Mouse (Mus musculus): Measurements from ENCODE around the gene Ptf1a. TPM values are rescaled to one million over a fixed set of nuclear protein-coding genes. Genes with fewer than 3 reads are reported as not detected.

Ptf1a gene
- total RNA-seq (2014; fragmentation: Nextera tagmentation) (not detected in 2 replicates), total RNA-seq (2017) (not detected in 2 replicates), polyA plus RNA-seq (2012) (not detected in 2 replicates)

DNA sequence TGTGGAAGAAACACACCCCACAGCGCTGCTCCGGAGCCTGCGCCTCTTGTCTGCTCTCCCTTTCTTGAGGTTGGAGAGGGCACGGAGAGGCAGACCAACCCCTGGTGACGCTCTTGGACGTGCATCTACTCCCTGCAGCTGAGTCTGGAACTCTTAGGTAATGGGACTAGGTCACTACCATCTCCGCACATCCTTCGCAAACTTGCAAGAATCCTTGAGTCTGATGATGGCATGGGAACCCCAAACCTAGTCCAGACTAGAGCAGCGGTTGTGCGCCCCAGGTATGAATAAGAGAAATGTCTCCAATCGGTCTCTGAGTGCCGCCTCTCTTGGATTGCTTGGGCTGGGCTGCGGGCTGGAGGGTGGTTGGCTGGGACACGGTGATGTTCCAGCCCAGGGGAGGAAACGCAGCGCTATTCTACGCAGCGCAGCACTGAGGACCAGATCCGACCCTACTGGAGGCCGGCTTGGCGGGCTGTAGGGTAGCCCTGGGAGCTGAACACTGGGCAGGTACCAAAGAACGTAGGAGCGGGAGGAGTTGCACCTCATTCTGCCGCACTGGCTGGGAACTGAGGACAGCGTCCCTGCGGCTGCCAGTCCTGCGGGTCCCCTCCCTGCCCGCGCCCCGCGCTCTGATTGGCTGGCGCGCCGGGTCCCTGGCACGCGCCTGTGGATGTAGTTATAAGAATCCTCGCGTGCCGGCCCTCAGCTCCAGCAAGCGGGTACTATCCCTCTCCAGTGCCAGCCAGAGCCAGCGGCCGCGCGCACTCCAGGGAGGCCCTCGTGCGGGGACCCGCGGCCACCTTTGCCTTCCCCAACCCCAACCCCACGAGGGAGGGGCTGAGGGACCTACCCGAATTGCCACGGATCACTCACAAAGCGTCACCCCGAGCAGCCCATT, at the start of gene Ptf1a:
Gene Ptf1a (plus strand): TSS at position 733 of the 901 bp plus-strand sequence.
- H3K27me3 ChIP-seq (ENCODE audit: insufficient read depth, low read length), result peaks cover 19% of the 10 kb centered on the region; the same call in 1 of the 2 replicates
- no peak for TF ChIP-seq POLR2AphosphoS5 (IDR thresholded peaks at IDR 0.05; ENCODE audit: insufficient replicate concordance, low read depth, low read length)
- no peak for ATAC-seq (ENCODE audit: extremely low read depth, insufficient number of reproducible peaks, low FRiP score, poor library complexity, severe bottlenecking)
- H3K4me3 ChIP-seq (ENCODE audit: low read depth, low read length), result no peak within 1 kb of the TSS
- H3K4me1 ChIP-seq (ENCODE audit: insufficient read depth, low read depth, low read length), result no peaks in the 10 kb centered on the region
- DNase-seq (ENCODE audit: low spot score), result no peak
- H3K36me3 ChIP-seq (replicated peaks), result no peaks in the 10 kb centered on the region
- peaks cover 5% of the 10 kb centered on the region; the same call in 1 of the 2 replicates for H3K9me3 ChIP-seq (replicated peaks)

DNA sequence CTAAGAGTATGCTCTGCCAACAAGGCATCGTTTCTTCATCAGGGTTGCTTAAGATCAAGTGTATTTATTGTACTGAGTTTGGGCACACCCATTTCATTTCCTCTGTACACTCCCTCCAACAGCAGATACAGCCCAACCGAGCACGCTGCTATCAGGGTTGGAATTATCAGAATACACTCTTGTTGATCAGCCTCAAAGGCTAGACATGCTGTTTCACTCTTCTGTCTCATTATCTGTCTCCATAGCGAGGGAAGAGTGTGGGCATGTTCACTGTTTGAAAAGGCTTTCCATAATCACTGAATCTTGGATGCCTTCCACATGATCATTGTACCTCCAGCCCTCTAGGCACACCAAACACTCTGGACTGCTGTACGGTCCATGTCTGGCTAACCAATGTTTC, 40.1 kb upstream of the Ptf1a start:
- DNase-seq (ENCODE audit: low spot score), result no peak
- ATAC-seq (ENCODE audit: extremely low read depth, insufficient number of reproducible peaks, low FRiP score, poor library complexity, severe bottlenecking), result no peak

DNA sequence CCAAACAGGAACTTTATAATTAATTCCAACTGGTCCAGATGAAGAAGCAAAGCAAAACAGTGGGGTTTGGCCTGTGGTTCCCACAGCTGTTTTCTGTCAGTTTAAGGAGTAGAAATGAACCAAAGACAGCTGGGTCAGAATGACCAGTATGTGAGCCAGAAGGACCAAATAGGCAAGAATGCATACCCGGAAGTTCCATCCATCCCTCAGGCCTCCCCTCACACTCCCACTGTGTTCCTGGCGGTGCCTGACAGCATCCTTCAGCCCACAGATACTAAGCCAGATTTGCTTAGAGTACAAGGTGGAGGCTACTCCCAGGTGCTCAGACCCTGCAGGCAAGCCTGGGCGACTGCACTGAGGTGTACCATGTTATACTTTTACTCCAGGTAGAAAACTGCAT, 38.9 kb upstream of the Ptf1a start:
- no peaks in the 10 kb centered on the region for H3K9me3 ChIP-seq (replicated peaks)

More for the DNA sequence above, 40.1 kb upstream of the Ptf1a start:
- H3K27me3 ChIP-seq (ENCODE audit: insufficient read depth, low read length), result no peaks in the 10 kb centered on the region
- H3K9me3 ChIP-seq (replicated peaks), result no peaks in the 10 kb centered on the region
- H3K4me3 ChIP-seq (ENCODE audit: low read depth, low read length), result no peak overlapping the region
- H3K4me1 ChIP-seq (ENCODE audit: insufficient read depth, low read depth, low read length), result no peaks in the 10 kb centered on the region
- TF ChIP-seq CTCF (IDR thresholded peaks at IDR 0.05; ENCODE audit: low read depth, low read length) (no peak), GATA2 (IDR thresholded peaks at IDR 0.05; ENCODE audit: borderline replicate concordance, low read depth, low read length) (no peak), POLR2AphosphoS5 (IDR thresholded peaks at IDR 0.05; ENCODE audit: insufficient replicate concordance, low read depth, low read length) (no peak), TAL1 (conservative IDR thresholded peaks at IDR 0.05; ENCODE audit: low read depth, low read length) (no peak), GATA1 (IDR thresholded peaks at IDR 0.05; ENCODE audit: borderline replicate concordance, low read length) (no peak)
- H3K36me3 ChIP-seq (replicated peaks), result no peaks in the 10 kb centered on the region

DNA sequence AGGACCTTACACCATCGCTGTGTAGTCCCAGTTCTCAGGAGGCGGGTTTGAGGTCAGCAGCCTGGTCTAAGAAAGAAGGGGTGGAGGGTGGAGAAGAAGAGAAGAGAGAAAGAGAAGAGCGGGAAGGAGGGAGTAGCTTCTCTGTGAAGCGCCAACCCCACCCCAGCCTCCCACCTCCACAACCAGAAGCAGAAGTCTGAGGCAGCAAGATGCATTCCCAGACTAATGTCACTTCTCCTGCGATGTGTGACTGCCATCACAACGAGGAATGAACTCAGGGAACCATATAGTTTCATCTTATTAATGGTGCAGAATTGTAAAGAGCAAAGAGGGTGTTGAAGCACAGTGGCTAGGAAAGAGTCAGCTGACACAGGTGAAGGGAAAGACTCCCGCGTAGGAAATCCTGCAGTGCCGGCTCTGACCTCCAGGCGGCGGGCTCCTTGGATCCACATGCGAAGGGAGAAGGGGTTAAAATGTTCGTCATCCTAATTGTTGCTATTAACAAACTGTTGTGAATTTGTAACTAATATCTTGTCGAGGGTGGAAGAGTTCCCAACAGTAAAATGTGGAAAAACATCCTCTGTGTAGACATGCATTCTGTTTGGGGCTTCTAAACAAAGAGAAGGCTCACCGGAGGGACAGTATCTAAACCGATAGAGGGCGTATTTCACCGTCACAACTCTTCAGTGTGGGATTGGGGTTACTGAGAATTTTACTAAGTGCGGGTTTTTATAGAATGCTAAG, 31.1 kb upstream of the Ptf1a start:
- Histone ChIP-seq H3K27me3 (ENCODE audit: insufficient read depth, low read length) (no peaks in the 10 kb centered on the region), H3K4me1 (ENCODE audit: insufficient read depth, low read depth, low read length) (no peaks in the 10 kb centered on the region), H3K4me3 (ENCODE audit: low read depth, low read length) (no peak overlapping the region), H3K36me3 (replicated peaks) (no peaks in the 10 kb centered on the region), H3K9me3 (replicated peaks) (no peaks in the 10 kb centered on the region)
- ATAC-seq (ENCODE audit: extremely low read depth, insufficient number of reproducible peaks, low FRiP score, poor library complexity, severe bottlenecking), result no peak
- no peak for DNase-seq (ENCODE audit: low spot score)
- no peak for TF ChIP-seq GATA2 (IDR thresholded peaks at IDR 0.05; ENCODE audit: borderline replicate concordance, low read depth, low read length)
- no peak for TF ChIP-seq POLR2AphosphoS5 (IDR thresholded peaks at IDR 0.05; ENCODE audit: insufficient replicate concordance, low read depth, low read length)
- TF ChIP-seq GATA1 (IDR thresholded peaks at IDR 0.05; ENCODE audit: borderline replicate concordance, low read length), result no peak
- no peak for TF ChIP-seq CTCF (IDR thresholded peaks at IDR 0.05; ENCODE audit: low read depth, low read length)
- no peak for TF ChIP-seq TAL1 (conservative IDR thresholded peaks at IDR 0.05; ENCODE audit: low read depth, low read length)

More for the DNA sequence above, 38.9 kb upstream of the Ptf1a start:
- Histone ChIP-seq H3K36me3 (replicated peaks) (no peaks in the 10 kb centered on the region), H3K4me1 (ENCODE audit: insufficient read depth, low read depth, low read length) (no peaks in the 10 kb centered on the region), H3K27me3 (ENCODE audit: insufficient read depth, low read length) (no peaks in the 10 kb centered on the region), H3K4me3 (ENCODE audit: low read depth, low read length) (no peak overlapping the region)
- DNase-seq (ENCODE audit: low spot score) (no peak), ATAC-seq (ENCODE audit: extremely low read depth, insufficient number of reproducible peaks, low FRiP score, poor library complexity, severe bottlenecking) (no peak)
- TF ChIP-seq POLR2AphosphoS5 (IDR thresholded peaks at IDR 0.05; ENCODE audit: insufficient replicate concordance, low read depth, low read length) (no peak), TAL1 (conservative IDR thresholded peaks at IDR 0.05; ENCODE audit: low read depth, low read length) (no peak), GATA2 (IDR thresholded peaks at IDR 0.05; ENCODE audit: borderline replicate concordance, low read depth, low read length) (no peak)

DNA sequence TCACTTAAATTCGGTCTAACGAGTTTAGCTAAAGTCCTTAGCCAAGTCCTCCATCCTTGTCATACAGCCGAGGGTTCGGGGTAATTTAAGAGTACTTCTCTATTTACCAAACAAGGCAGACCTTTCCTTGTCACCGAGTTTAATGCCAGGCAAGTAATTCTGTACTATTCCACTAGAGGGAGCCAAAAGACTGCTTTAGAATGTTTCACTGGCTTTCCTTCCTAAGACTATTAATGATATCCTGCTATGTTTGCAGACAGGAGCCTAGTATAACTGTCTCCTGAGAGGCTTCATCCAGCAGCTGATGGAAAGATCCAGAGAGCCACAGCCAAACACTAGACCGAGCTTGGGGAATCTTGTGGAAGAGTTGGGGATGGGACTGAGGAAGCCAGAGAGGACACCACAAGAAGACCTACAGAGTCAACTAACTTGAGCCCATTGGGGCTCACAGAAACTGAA, 30.4 kb upstream of the Ptf1a start:
- Histone ChIP-seq H3K9me3 (replicated peaks) (no peaks in the 10 kb centered on the region), H3K36me3 (replicated peaks) (no peaks in the 10 kb centered on the region), H3K27me3 (ENCODE audit: insufficient read depth, low read length) (no peaks in the 10 kb centered on the region), H3K4me3 (ENCODE audit: low read depth, low read length) (no peak overlapping the region), H3K4me1 (ENCODE audit: insufficient read depth, low read depth, low read length) (no peaks in the 10 kb centered on the region)
- TF ChIP-seq CTCF (IDR thresholded peaks at IDR 0.05; ENCODE audit: low read depth, low read length), result peak; percentile 75; the same call in 1 of the 2 replicates
- TF ChIP-seq GATA2 (IDR thresholded peaks at IDR 0.05; ENCODE audit: borderline replicate concordance, low read depth, low read length), result no peak
- DNase-seq (ENCODE audit: low spot score) (peak; percentile 31), ATAC-seq (ENCODE audit: extremely low read depth, insufficient number of reproducible peaks, low FRiP score, poor library complexity, severe bottlenecking) (no peak)

DNA sequence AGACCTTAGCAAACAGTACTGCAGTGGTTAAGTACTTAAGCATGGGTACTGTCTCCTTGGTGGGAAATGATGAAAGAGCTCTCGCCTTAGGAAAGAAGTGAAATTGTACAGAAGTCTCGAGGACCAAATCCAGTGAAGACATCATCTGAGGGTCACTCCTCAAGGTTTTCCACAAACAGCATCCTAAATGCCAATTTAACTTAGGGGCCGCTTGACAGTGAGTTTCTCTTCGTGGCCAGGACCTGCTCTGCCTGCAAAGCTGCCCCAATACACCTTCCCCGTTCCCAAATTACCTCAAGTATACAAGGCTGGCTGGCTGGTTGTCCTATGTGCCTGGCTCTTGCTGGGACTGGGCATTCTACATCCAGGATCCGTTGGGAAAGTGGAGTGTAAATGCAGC, 29.4 kb upstream of the Ptf1a start:
- Histone ChIP-seq H3K4me3 (ENCODE audit: low read depth, low read length) (no peak overlapping the region), H3K27me3 (ENCODE audit: insufficient read depth, low read length) (no peaks in the 10 kb centered on the region), H3K9me3 (replicated peaks) (no peaks in the 10 kb centered on the region), H3K36me3 (replicated peaks) (no peaks in the 10 kb centered on the region), H3K4me1 (ENCODE audit: insufficient read depth, low read depth, low read length) (no peaks in the 10 kb centered on the region)
- ATAC-seq (ENCODE audit: extremely low read depth, insufficient number of reproducible peaks, low FRiP score, poor library complexity, severe bottlenecking) (no peak), DNase-seq (ENCODE audit: low spot score) (no peak)
- TF ChIP-seq POLR2AphosphoS5 (IDR thresholded peaks at IDR 0.05; ENCODE audit: insufficient replicate concordance, low read depth, low read length), result no peak
- TF ChIP-seq TAL1 (conservative IDR thresholded peaks at IDR 0.05; ENCODE audit: low read depth, low read length), result no peak
- no peak for TF ChIP-seq CTCF (IDR thresholded peaks at IDR 0.05; ENCODE audit: low read depth, low read length)
- TF ChIP-seq GATA2 (IDR thresholded peaks at IDR 0.05; ENCODE audit: borderline replicate concordance, low read depth, low read length), result no peak
- no peak for TF ChIP-seq GATA1 (IDR thresholded peaks at IDR 0.05; ENCODE audit: borderline replicate concordance, low read length)
